Mouse (Mus musculus): ENCODE data around the gene Anks1.

Gene Anks1

GRCm38 (mm10) chr17:28058346-28058745, 149.2 kb downstream of the Anks1 start:
- DNase-seq (ENCODE audit: low spot score), result no peak

DNA sequence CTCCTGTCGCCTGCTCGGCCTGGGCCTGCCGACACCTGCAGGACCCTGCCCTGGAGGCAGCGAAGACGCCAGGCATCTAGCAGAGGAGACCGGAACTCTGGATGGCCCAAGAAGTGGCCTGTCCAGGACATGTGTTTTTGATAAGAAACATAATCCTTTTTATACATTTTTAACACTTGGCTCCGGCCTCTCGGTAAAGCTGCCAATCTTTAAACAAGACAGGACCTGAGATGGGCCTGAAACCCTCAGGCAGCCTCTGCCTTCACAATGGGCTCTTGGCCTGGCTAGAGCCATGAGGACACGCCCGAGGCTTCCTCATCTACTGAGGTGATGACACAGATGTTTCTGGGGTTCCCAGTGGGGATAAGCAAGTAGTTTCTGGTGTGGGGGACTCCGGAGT, 151.6 kb downstream of the Anks1 start:
- no peak for DNase-seq (ENCODE audit: low spot score)

- DNase-seq (ENCODE audit: low spot score), result no peak
These were observed 152.4 kb downstream of the Anks1 start for GRCm38 (mm10) chr17:28061472-28061871.

GRCm38 (mm10) chr17:28062710-28063109, 153.6 kb downstream of the Anks1 start:
- DNase-seq (ENCODE audit: low spot score), result no peak

DNA sequence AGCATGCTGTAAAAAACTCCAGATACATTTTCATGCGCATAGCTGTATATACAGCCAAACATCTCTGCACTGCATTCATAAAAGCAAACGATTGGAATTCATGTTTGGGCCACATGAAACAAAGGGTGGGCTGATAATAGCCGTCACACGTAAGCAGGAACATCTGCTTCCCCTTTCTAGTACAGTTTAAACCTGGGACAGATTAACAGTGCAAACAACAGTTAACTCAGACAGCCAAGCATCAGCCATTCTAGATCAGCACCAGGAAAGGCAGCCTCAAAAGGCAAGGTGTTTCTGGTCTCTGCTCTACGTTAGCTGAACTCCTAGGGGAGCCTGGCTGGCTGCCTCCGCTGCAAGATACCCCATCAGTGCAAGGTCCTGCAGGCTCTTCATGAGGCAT, 154.1 kb downstream of the Anks1 start:
- DNase-seq (ENCODE audit: low spot score), result no peak

GRCm38 (mm10) chr17:28067303-28067702, 158.2 kb downstream of the Anks1 start:
- no peak for DNase-seq (ENCODE audit: low spot score)

- no peak for DNase-seq (ENCODE audit: low spot score)
These were observed 160.3 kb downstream of the Anks1 start for GRCm38 (mm10) chr17:28069446-28069845.

DNA sequence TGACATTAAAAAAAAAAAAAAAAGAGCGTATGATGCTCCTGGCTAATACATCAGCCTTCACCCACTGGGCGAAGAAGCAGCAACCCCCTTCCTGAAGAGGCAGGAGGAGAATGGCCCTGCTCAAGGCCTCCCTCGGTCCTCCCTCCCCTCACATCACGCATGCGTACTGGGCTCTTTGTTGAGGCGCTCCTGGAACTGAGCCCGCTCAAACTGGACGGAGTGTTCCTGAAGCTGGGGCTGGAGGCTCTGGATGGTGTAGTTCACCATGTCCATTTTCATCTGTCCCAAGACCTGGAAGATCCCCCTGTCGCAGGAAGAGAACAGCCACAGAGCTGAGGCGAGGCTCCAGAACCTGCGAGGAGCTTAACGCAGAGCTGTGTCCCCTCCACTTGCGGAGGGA, 161.2 kb downstream of the Anks1 start:
- DNase-seq (ENCODE audit: low spot score), result no peak

- no peak for DNase-seq (ENCODE audit: low spot score)
These were observed 163.6 kb downstream of the Anks1 start for GRCm38 (mm10) chr17:28072730-28073129.

DNA sequence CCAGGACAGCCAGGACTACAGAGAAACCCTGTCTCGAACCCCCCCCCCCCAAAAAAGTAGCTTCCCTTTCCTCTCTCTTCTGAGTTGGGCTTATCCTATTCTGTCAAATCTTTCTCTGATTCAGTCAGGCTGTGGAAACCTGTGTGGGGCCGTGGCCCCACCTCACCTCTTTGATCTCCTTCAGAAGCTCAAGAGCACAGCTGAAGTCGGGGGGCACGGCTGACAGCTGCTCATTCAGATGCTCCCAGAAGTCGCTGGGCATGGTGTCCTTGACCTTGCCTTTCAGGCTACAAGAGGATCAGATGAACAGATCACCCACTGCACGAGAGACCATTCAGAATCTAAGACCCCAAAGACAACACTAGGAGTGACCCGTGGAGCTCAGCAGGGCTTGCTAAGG, 165.4 kb downstream of the Anks1 start:
- no peak for DNase-seq (ENCODE audit: low spot score)

GRCm38 (mm10) chr17:28078028-28078427, 168.9 kb downstream of the Anks1 start:
- DNase-seq (ENCODE audit: low spot score), result no peak

DNA sequence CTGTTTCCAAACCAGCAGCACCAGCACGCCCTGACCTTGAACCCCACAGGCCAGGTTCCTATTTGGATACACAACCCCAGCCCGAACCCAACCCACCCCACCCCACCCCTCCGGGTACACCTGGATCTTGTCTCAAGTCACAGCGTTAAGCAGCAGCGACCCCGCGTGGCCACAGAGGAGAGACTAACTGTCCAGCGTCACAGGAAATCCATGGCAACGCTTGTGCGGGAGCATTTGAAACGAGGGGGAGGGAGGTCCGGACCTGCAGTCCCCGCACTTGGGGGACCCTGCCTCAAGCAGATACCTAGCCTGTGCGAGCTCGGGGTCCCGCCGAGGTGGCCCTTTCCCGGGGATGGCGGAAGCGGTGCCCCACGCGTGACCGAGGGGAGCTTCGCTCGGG, 170.5 kb downstream of the Anks1 start:
- peak; percentile 83 for DNase-seq (ENCODE audit: low spot score)

GRCm38 (mm10) chr17:28080045-28080816, 171.1 kb downstream of the Anks1 start, which contains the start of gene Tcp11:
TSS of gene Tcp11 (minus strand) at chr17:28080639.
- peak; percentile 88 for DNase-seq (ENCODE audit: low spot score)

- no peak for DNase-seq (ENCODE audit: low spot score)
These were observed 171.7 kb downstream of the Anks1 start for GRCm38 (mm10) chr17:28080817-28081165.

DNA sequence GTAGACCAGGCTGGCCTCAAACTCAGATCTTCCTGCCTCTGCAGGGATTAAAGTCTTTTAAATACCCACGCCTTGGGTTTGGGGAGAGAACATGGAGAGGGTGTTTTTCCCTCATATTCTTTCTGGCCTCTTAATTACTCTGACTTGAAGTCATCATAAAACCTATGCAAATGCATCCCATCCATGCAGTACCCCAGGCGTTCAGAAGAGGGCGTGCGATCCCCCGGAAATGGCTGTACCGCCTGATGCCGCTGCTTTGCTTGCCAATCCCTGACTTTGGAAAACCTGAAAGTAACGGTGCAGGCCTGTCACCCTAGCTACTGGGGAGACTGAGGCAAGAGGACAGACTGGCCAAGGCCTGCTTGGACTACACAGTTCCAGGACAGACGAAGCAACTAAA, 172.3 kb downstream of the Anks1 start:
- DNase-seq (ENCODE audit: low spot score), result peak; percentile 30

- DNase-seq (ENCODE audit: low spot score), result no peak
These were observed 172.8 kb downstream of the Anks1 start for GRCm38 (mm10) chr17:28081856-28082255.

GRCm38 (mm10) chr17:28082863-28083262, 173.8 kb downstream of the Anks1 start:
- DNase-seq (ENCODE audit: low spot score), result no peak

DNA sequence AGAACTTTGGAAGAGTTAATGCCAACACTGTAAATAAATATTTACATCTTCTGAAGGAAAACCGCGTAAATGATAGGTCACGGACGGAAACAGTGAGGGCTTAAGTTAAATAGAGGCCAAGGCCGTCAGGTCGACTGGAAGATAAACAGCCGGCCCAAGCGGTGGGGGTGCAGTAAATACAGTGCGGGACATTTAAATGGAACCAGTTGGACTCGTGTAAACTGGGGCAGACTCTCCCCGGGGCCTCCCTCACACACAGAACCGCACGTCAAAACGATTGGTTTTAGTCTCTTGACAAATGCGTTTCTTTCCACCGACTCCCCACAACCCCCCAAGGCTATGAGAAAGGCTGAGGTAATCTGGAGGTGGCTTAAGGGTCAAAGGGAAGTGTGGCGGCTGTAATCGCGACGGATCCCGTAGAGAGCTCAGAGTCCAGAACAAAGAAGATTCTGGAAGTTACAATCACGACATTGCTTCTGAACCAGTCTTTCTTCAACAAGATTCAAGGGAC, 175.3 kb downstream of the Anks1 start:
- DNase-seq (ENCODE audit: low spot score), result no peak

GRCm38 (mm10) chr17:28084964-28085363, 175.9 kb downstream of the Anks1 start:
- DNase-seq (ENCODE audit: low spot score), result peak; percentile 89

GRCm38 (mm10) chr17:28087430-28087829, 178.3 kb downstream of the Anks1 start:
- DNase-seq (ENCODE audit: low spot score), result no peak

GRCm38 (mm10) chr17:28088718-28089117, 179.6 kb downstream of the Anks1 start:
- DNase-seq (ENCODE audit: low spot score), result no peak

DNA sequence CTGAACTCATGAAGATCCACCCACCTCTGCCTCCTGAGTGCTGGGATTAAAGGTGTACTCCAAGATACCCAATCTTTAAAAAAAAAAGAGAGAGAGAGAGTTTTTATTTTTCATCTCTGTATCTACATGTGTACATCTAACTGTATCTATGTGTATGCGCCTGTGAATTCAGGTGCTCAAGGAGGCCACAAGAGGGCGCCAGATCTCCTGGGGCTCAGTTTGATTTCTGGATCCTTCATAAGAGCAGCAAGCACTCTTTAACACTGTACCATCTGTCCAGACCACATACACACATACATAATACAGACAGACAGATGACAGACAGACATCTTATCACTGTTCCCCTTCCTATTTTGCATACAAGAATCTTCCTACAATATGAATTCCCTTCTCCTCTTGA, 183.2 kb downstream of the Anks1 start:
- no peak for DNase-seq (ENCODE audit: low spot score)

- no peak for DNase-seq (ENCODE audit: low spot score)
These were observed 184.7 kb downstream of the Anks1 start for GRCm38 (mm10) chr17:28093837-28094236.

DNA sequence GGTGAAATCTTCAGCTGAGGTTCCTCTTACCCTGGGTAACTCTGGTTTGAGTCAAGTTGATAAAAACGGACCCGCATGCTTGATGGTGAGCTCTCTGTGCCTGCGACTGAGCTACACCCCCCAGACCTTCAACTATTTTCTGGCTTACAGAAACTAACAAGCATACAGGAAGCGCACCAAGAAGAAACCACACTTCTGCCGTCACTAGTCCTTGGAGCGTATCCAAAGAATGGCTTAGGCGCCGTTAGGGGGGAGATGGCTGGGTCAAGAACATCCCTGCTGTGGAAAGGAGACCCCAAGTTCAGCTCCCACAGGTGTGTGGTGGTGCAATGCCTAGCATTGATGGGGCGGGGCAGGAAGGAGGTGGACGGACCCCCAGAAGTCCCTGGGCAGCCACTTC, 187.3 kb downstream of the Anks1 start:
- no peak for DNase-seq (ENCODE audit: low spot score)
